Mouse (Mus musculus) left cerebral cortex, postnatal 36 days (tissue): ENCODE results near the gene Mier3. TPM values are rescaled to one million over a fixed set of nuclear protein-coding genes. Genes with fewer than 3 reads are reported as not detected.

Source experiments
- DNase-seq, 2 experiments: peaks; one replicate each; pipeline ENCODE4 v3.0.0; 2021 to 2022; ENCODE audit warnings: low spot score in 2 of 2, mixed read lengths in 1 of 2
- intact Hi-C: fragments of 180-260 bp; cut with DNase I; formaldehyde crosslinking; loops from one replicate; pipeline ENCODE4 v1.15.1; 2025
- total RNA-seq, 2 experiments: library from RNA; stranded (reverse); gene quantifications; 2 replicates each; pipeline ENCODE4 v1.2.3; 2021

Mier3 gene
- total RNA-seq, 2 experiments from 2014 or later = 22.4 to 25.0 TPM

DNA sequence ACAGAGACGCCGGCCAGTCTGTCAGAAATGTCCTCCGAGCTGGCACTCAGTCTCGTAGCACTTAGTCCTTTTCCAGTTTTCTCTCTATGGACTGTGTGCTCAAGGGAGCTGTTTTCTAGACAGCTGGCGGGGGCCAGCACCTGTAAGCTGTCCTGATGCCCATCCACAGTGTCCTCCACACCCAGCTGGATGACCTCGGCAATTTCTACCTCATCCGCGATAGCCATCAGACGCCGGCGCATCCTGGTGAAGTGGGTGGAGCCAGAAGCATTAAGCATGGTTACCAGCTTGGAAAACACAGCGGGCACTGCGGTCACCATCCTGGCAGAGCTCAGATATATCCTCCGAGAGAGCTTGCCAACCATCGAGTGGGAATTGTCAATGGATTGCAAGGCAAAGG is 75.2 kb downstream of the Mier3 start:
- no peak for DNase-seq
- intact Hi-C loops = no loop called here

DNA sequence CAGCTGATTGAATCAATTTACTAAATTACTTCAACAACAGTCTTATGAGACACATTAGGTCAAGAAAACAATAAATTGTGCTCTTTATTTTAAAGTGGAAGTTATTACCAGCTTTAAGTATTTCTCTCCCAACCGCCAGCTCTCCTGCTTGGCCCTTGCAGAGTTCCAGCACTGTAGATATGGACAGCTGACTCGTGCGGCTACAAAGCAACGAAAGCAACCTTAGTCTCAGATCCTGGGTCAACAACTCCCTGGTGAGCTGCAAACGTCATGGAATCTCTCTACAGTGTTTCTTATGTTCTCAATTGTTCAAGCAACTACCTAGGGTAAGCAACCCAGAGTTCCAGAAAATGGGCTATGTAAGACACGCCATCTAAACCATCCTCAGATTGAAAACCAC is 76.2 kb downstream of the Mier3 start:
- no peak for DNase-seq
- intact Hi-C loops = no loop called here

DNA sequence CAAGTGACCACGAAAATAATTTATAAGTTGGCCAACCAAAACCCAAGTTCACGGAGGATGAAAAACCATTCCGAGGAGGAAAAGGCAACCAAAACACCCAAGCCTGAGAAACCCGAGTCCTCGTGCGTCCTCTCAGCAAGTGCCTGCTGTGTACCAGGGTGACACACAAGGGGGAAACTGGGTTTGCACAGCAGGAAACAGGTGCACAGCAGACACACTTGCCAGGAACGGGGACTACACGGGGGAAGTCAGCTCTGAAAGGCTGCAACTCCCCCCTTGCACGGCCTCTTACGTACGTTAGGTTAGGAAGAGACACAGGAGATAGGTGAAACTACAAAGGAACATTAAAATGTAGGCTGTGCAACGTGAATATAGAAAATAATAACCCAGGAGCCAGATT is 81.7 kb downstream of the Mier3 start:
- intact Hi-C loops = no loop called here
- DNase-seq = no peak

Other genes with a start within 250 kb of the Mier3 start
- 10 to 100 TPM; 75.5 to 89.7 TPM for gene Gpbp1, start 190.9 kb upstream of the Mier3 start, total RNA-seq
- gene Gm49496, start 131.0 kb upstream of the Mier3 start, total RNA-seq = not detected
- not detected for gene Gm10198, start 88.2 kb upstream of the Mier3 start, total RNA-seq
- 10 to 100 TPM in 1 of 2 experiments, 1 to 10 TPM in 1; 8.3 to 13.1 TPM for gene Map3k1, start 128.0 kb downstream of the Mier3 start, total RNA-seq